Mouse (Mus musculus) liver, embryonic 14.5 days (tissue): Measurements from ENCODE around the gene Gm19668. TPM values are rescaled to one million over a fixed set of nuclear protein-coding genes. Genes with fewer than 3 reads are reported as not detected.
"Not testable (repeated sequence)": the region's sequence is repeated elsewhere in the genome, so short reads cannot be mapped to it uniquely, and the experiment has no call there.

Experiments
- ATAC-seq: fragments of 200-750 bp; cut with Nextera tagmentation; 2 replicates; pipeline ENCODE4 v1.8.0; 2017; ENCODE audit warnings: moderate number of reproducible peaks, mild to moderate bottlenecking, moderate library complexity; ENCODE audit not compliant: insufficient read depth
- DNase-seq, 3 experiments: peaks; one replicate each; pipeline ENCODE4 v3.0.0-alpha.2; 2012 to 2013; ENCODE audit warnings: low read depth in 3 of 3, low spot score in 3 of 3
- H3K27ac ChIP-seq: fragments of 300-500 bp; sonication (generic); 2 replicates; pipeline ENCODE4 v1.5.1; 2014; ENCODE audit warnings: moderate library complexity, mild to moderate bottlenecking, control low read depth, inconsistent platforms
- H3K27me3 ChIP-seq: fragments of 300-500 bp; sonication (generic); 2 replicates; pipeline ENCODE4 v1.6.1; 2014; ENCODE audit warnings: mild to moderate bottlenecking, low read length, moderate library complexity; ENCODE audit not compliant: control insufficient read depth, insufficient read depth
- H3K36me3 ChIP-seq: fragments of 300-500 bp; sonication (generic); replicated peaks from 2 replicates; pipeline ENCODE4 v1.6.1; 2014; ENCODE audit warnings: low read depth; ENCODE audit not compliant: control insufficient read depth, insufficient read depth
- H3K4me1 ChIP-seq, 2 experiments: fragments of 200-500 bp in 1 of 2; fragments of 300-500 bp in 1 of 2; sonication (generic) in 1 of 2; replicated peaks; 2 replicates each; pipeline ENCODE4 v1.6.1; 2012 to 2014; ENCODE audit warnings: antibody characterized with exemption in 1 of 2, inconsistent platforms in 1 of 2, low read length in 1 of 2; ENCODE audit not compliant: control insufficient read depth in 2 of 2, insufficient read depth in 2 of 2
- H3K4me2 ChIP-seq: fragments of 300-500 bp; sonication (generic); 2 replicates; pipeline ENCODE4 v1.6.1; 2014; ENCODE audit warnings: low read depth, mild to moderate bottlenecking, control low read depth, moderate library complexity
- H3K4me3 ChIP-seq, 2 experiments: fragments of 200-500 bp in 1 of 2; fragments of 300-500 bp in 1 of 2; sonication (generic) in 1 of 2; 2 replicates each; pipeline ENCODE4 v1.5.1; 2012 to 2014; ENCODE audit warnings: low read depth in 2 of 2, low read length in 2 of 2, mild to moderate bottlenecking in 2 of 2, control low read depth in 1 of 2, inconsistent platforms in 1 of 2, moderate library complexity in 1 of 2; ENCODE audit not compliant: insufficient read depth in 1 of 2
- H3K9ac ChIP-seq: fragments of 300-500 bp; sonication (generic); replicated peaks from 2 replicates; pipeline ENCODE4 v1.6.1; 2014; ENCODE audit warnings: mild to moderate bottlenecking, control low read depth, moderate library complexity
- H3K9me3 ChIP-seq: fragments of 300-500 bp; sonication (generic); 2 replicates; pipeline ENCODE4 v1.6.1; 2016; ENCODE audit warnings: low read length, mixed read lengths; ENCODE audit not compliant: control insufficient read depth
- CTCF ChIP-seq: IDR thresholded peaks from 2 replicates; pipeline ENCODE4 v1.5.1; 2016; ENCODE audit warnings: antibody characterized with exemption, low read depth, control low read depth
- EP300 ChIP-seq: IDR thresholded peaks from 2 replicates; pipeline ENCODE4 v1.6.1; 2016; ENCODE audit warnings: antibody characterized with exemption, low read depth
- WGBS: fragments of 180-500 bp; shearing (Covaris S2); extraction: QIAGEN DNeasy Blood & Tissue Kit; methylation state at CpG from one replicate; pipeline ENCODE4 v1.1.7; 2014; ENCODE audit not compliant: insufficient replicate concordance; 5-methylcytosine and 5-hydroxymethylcytosine counted together
- polyA plus RNA-seq, 2 experiments: library from polyadenylated mRNA; depleted of rRNA in 1 of 2; stranded (reverse) in 1 of 2; unstranded in 1 of 2; fragments of >200 nt; fragmentation: Nextera tagmentation in 1 of 2; extraction: Ambion mirVana in 1 of 2; gene quantifications; 2 replicates each; pipeline versions ENCODE4 v1.2.1 to v1.2.3; 2012 to 2014

Gm19668 gene
- polyA plus RNA-seq, 2 experiments = not detected

DNA sequence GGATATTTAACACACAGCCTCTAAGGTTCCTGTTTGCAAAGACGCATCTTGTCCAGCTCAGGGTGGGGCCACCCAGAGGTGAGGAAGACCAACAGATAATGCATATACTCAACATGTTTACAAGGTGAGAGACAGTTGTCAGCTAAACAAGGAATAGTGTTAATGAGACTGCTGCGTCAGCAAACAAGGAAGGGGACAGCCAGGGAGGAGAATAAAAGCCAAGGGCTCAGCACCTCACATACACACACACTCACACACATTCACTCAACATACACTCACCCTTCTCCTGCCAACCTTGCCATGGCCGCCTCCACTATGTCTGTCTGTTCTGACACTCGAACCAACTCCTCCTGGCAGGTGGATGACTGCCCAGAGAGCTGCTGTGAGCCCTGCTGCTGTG lies 15.4 kb upstream of the Gm19668 start, which contains the start of gene Gm2696:
Gm2696 (plus strand) TSS at position 301 of the 400 bp plus-strand sequence.
- Histone ChIP-seq H3K4me1 (no peaks in the 10 kb centered on the region), H3K36me3 (no peaks in the 10 kb centered on the region), H3K9ac (no peak within 1 kb of the TSS), H3K27ac (no peak within 1 kb of the TSS), H3K4me2 (no peak within 1 kb of the TSS), H3K9me3 (no peaks in the 10 kb centered on the region), H3K4me3 (no peak within 1 kb of the TSS), H3K27me3 (no peaks in the 10 kb centered on the region)
- DNase-seq (no peak), ATAC-seq (no peak)
- no peak for TF ChIP-seq CTCF
- TF ChIP-seq EP300 = no peak
- WGBS = 34% methylated on average over 4 of the region's 4 CpGs

DNA sequence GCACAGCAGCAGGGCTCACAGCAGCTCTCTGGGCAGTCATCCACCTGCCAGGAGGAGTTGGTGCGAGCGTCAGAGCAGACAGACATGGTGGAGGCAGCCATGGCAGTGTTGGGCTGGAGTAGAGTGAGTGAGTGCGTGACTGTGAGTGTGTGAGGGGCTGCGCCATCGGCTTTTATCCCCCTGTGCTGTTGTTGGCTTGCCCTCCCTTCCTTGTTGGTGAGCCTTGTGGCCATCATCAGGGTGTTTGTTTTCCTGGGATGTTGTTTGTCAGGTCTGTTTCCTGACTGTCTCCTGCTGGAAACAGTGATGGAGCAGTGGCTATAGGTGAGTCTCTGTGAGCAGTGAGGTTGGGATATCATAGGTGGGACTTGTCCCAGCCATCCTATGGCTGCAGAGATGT lies 12.8 kb upstream of the Gm19668 start, which contains the start of gene Gm9507:
Gm9507 (minus strand) TSS at position 101 of the 400 bp plus-strand sequence.
- Histone ChIP-seq H3K27me3 (no peaks in the 10 kb centered on the region), H3K27ac (no peak within 1 kb of the TSS), H3K4me3 (no peak within 1 kb of the TSS), H3K9me3 (no peaks in the 10 kb centered on the region), H3K4me2 (no peak within 1 kb of the TSS), H3K4me1 (no peaks in the 10 kb centered on the region), H3K36me3 (no peaks in the 10 kb centered on the region), H3K9ac (no peak within 1 kb of the TSS)
- 59% methylated on average over 5 of the region's 5 CpGs for WGBS
- ATAC-seq (no peak), DNase-seq (no peak)
- TF ChIP-seq CTCF = no peak
- TF ChIP-seq EP300 = no peak

DNA sequence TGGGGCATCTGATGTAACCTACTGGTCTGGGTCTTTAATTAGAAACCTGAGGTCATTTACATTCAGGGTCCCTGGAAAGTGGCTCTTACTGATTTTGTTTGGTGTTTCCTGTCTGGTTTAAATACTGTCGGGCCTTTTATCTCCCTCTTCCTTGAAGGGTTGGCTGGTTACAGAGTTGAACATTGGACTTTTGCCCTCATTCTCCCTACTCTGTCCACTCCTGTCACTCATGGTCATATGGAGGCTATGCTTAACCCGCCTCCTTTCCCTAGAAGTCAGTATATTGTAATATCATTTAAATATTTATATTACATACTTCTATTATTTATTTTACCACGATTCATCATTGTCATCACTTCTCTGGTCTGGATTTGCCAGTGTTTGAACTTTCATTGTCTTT lies 5.2 kb upstream of the Gm19668 start:
- TF ChIP-seq CTCF (no peak), EP300 (no peak)
- Histone ChIP-seq H3K4me2 (no peak overlapping the region), H3K36me3 (no peaks in the 10 kb centered on the region), H3K4me1 (no peaks in the 10 kb centered on the region), H3K9me3 (no peaks in the 10 kb centered on the region), H3K27ac (no peak overlapping the region), H3K27me3 (no peaks in the 10 kb centered on the region), H3K4me3 (no peak overlapping the region), H3K9ac (no peak overlapping the region)
- no peak for DNase-seq
- WGBS = 40% methylated on average over 3 of the region's 3 CpGs
- no peak for ATAC-seq

- not testable (repeated sequence) for H3K36me3 ChIP-seq, H3K4me2 ChIP-seq, H3K9me3 ChIP-seq, H3K27ac ChIP-seq, H3K4me1 ChIP-seq, ATAC-seq, H3K27me3 ChIP-seq, DNase-seq, H3K9ac ChIP-seq, H3K4me3 ChIP-seq
- 48% methylated on average over 3 of the region's 3 CpGs for WGBS
Observed at GRCm38 (mm10) chr10:77798164-77798920, 591 bp downstream of the Gm19668 start.

DNA sequence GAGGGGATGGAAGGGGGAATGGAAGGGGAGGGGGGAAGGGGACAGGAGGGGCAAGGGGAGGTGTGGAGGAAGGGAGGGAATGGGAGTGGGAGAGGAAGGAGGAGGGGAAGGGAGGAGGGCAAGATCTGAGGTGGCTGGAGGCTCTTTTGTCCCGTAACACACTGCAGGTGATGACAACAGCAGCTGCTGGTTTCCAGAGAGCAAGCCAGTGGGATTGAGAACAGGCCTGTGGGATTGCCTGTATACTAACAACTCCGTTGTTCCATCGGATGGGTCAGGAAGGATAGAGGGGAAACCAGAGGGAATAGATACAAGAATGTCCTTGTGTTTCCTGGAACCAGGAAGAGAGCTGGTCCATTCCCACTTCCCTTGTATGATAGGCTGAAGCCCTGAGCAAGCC lies 1.3 kb downstream of the Gm19668 start:
- ATAC-seq = no peak
- no peak overlapping the region for H3K9ac ChIP-seq
- H3K4me3 ChIP-seq = no peak overlapping the region
- no peaks in the 10 kb centered on the region for H3K27me3 ChIP-seq
- DNase-seq = no peak
- H3K36me3 ChIP-seq = no peaks in the 10 kb centered on the region
- H3K4me1 ChIP-seq = no peaks in the 10 kb centered on the region
- no peak overlapping the region for H3K4me2 ChIP-seq
- no peaks in the 10 kb centered on the region for H3K9me3 ChIP-seq
- no peak overlapping the region for H3K27ac ChIP-seq
- WGBS = 20% methylated on average over 3 of the region's 3 CpGs
- TF ChIP-seq EP300 (no peak), CTCF (no peak)
